Mouse (Mus musculus) ES-Bruce4 (cell line): Measurements from ENCODE around the gene Disp2.

Experiments
- CTCF ChIP-seq: IDR thresholded peaks from one replicate; pipeline ENCODE4 v1.8.1; 2011; ENCODE audit warnings: low read depth, low read length
- EP300 ChIP-seq: IDR thresholded peaks from 2 replicates; pipeline ENCODE4 v1.6.1; 2011; ENCODE audit warnings: low read depth, low read length; ENCODE audit not compliant: insufficient read depth
- POLR2A ChIP-seq: IDR thresholded peaks from one replicate; pipeline ENCODE4 v1.8.1; 2011; ENCODE audit warnings: low read length; ENCODE audit not compliant: insufficient read depth

- no peak for TF ChIP-seq CTCF
- no peak for TF ChIP-seq EP300
- TF ChIP-seq POLR2A = no peak
These were observed 34.9 kb upstream of the Disp2 start for GRCm38 (mm10) chr2:118744621-118745020.
